Mouse (Mus musculus): ENCODE results near the gene Sema3f. TPM values are rescaled to one million over a fixed set of nuclear protein-coding genes. Genes with fewer than 3 reads are reported as not detected.
A peak's percentile ranks its signal among the peaks of the same experiment; 100 is the strongest.

Sema3f gene
- polyA plus RNA-seq (2014; fragmentation: Nextera tagmentation; extraction: Ambion mirVana), result 9.6 and 11.9 TPM in 2 replicates

GRCm38 (mm10) chr9:107709697-107710483 lies at the start of gene Sema3f:
TSS of gene Sema3f (minus strand) at chr9:107710475.
- H3K4me1 ChIP-seq (ENCODE audit: control insufficient read depth, insufficient read depth, low read length), result peaks cover 36% of the 10 kb centered on the region
- peak within 1 kb of the TSS; percentile 98 for H3K4me2 ChIP-seq
- ATAC-seq (ENCODE audit: low FRiP score) (peak; percentile 83), DNase-seq (ENCODE audit: low spot score, missing footprints) (peak; percentile 98)
- peak within 1 kb of the TSS; percentile 79 for H3K4me3 ChIP-seq (ENCODE audit: low read depth, low read length)
- 1% methylated on average over 86 of the region's 86 CpGs for WGBS
- H3K9me3 ChIP-seq (ENCODE audit: control insufficient read depth, low read length), result no peaks in the 10 kb centered on the region
- H3K36me3 ChIP-seq (ENCODE audit: control insufficient read depth, insufficient read depth, low read length), result no peaks in the 10 kb centered on the region
- 0 out of 2 replicates have a peak, but pooled peaks cover 2% of the 10 kb centered on the region for H3K27me3 ChIP-seq (ENCODE audit: control insufficient read depth, insufficient read depth, low read length)
- H3K27ac ChIP-seq (ENCODE audit: low read depth, low read length), result peak within 1 kb of the TSS; percentile 80
- peak within 1 kb of the TSS; percentile 84 for H3K9ac ChIP-seq (ENCODE audit: low read length)

GRCm38 (mm10) chr9:107759593-107759992 lies 49.3 kb upstream of the Sema3f start:
- Histone ChIP-seq H3K4me1 (ENCODE audit: control insufficient read depth, insufficient read depth, low read length) (no peaks in the 10 kb centered on the region), H3K27me3 (ENCODE audit: control insufficient read depth, insufficient read depth, low read length) (no peaks in the 10 kb centered on the region), H3K27ac (ENCODE audit: low read depth, low read length) (no peak overlapping the region), H3K36me3 (ENCODE audit: control insufficient read depth, insufficient read depth, low read length) (peaks cover 32% of the 10 kb centered on the region), H3K4me2 (no peak overlapping the region), H3K9ac (ENCODE audit: low read length) (no peak overlapping the region), H3K9me3 (ENCODE audit: control insufficient read depth, low read length) (no peaks in the 10 kb centered on the region), H3K4me3 (ENCODE audit: low read depth, low read length) (no peak overlapping the region)
- DNase-seq (ENCODE audit: low spot score, missing footprints) (no peak), ATAC-seq (ENCODE audit: low FRiP score) (no peak)
- 94% methylated on average over 6 of the region's 6 CpGs for WGBS

GRCm38 (mm10) chr9:107750378-107750777 lies 40.1 kb upstream of the Sema3f start:
- no peak overlapping the region for H3K9ac ChIP-seq (ENCODE audit: low read length)
- ATAC-seq (ENCODE audit: low FRiP score), result no peak
- no peak overlapping the region for H3K4me3 ChIP-seq (ENCODE audit: low read depth, low read length)
- WGBS, result over 99% methylated on average over 5 of the region's 5 CpGs
- H3K9me3 ChIP-seq (ENCODE audit: control insufficient read depth, low read length), result no peaks in the 10 kb centered on the region; the same call in 1 of the 2 replicates
- H3K4me2 ChIP-seq, result no peak overlapping the region
- no peaks in the 10 kb centered on the region for H3K4me1 ChIP-seq (ENCODE audit: control insufficient read depth, insufficient read depth, low read length)
- peaks cover 68% of the 10 kb centered on the region for H3K36me3 ChIP-seq (ENCODE audit: control insufficient read depth, insufficient read depth, low read length)
- no peak overlapping the region for H3K27ac ChIP-seq (ENCODE audit: low read depth, low read length)
- H3K27me3 ChIP-seq (ENCODE audit: control insufficient read depth, insufficient read depth, low read length), result no peaks in the 10 kb centered on the region
- DNase-seq (ENCODE audit: low spot score, missing footprints), result no peak

- Histone ChIP-seq H3K9ac (ENCODE audit: low read length) (no peak overlapping the region), H3K4me3 (ENCODE audit: low read depth, low read length) (no peak overlapping the region)
- WGBS, result 88% methylated on average over 3 of the region's 3 CpGs
Observed at GRCm38 (mm10) chr9:107748063-107748462, 37.8 kb upstream of the Sema3f start.

GRCm38 (mm10) chr9:107747310-107747709 lies 37.0 kb upstream of the Sema3f start:
- H3K36me3 ChIP-seq (ENCODE audit: control insufficient read depth, insufficient read depth, low read length), result peaks cover 78% of the 10 kb centered on the region
- no peak for DNase-seq (ENCODE audit: low spot score, missing footprints)
- H3K9me3 ChIP-seq (ENCODE audit: control insufficient read depth, low read length), result no peaks in the 10 kb centered on the region; the same call in 1 of the 2 replicates
- ATAC-seq (ENCODE audit: low FRiP score), result no peak
- H3K27ac ChIP-seq (ENCODE audit: low read depth, low read length), result no peak overlapping the region
- no peaks in the 10 kb centered on the region for H3K4me1 ChIP-seq (ENCODE audit: control insufficient read depth, insufficient read depth, low read length)
- H3K4me2 ChIP-seq, result no peak overlapping the region
- H3K9ac ChIP-seq (ENCODE audit: low read length), result no peak overlapping the region
- WGBS, result 91% methylated on average over 1 of the region's 1 CpGs
- H3K4me3 ChIP-seq (ENCODE audit: low read depth, low read length), result no peak overlapping the region
- H3K27me3 ChIP-seq (ENCODE audit: control insufficient read depth, insufficient read depth, low read length), result no peaks in the 10 kb centered on the region

More at GRCm38 (mm10) chr9:107748063-107748462, 37.8 kb upstream of the Sema3f start:
- DNase-seq (ENCODE audit: low spot score, missing footprints) (no peak), ATAC-seq (ENCODE audit: low FRiP score) (no peak)
- H3K4me1 ChIP-seq (ENCODE audit: control insufficient read depth, insufficient read depth, low read length), result no peaks in the 10 kb centered on the region
- H3K27ac ChIP-seq (ENCODE audit: low read depth, low read length), result no peak overlapping the region
- no peak overlapping the region for H3K4me2 ChIP-seq
- no peaks in the 10 kb centered on the region; the same call in 1 of the 2 replicates for H3K9me3 ChIP-seq (ENCODE audit: control insufficient read depth, low read length)
- peaks cover 81% of the 10 kb centered on the region for H3K36me3 ChIP-seq (ENCODE audit: control insufficient read depth, insufficient read depth, low read length)
- no peaks in the 10 kb centered on the region for H3K27me3 ChIP-seq (ENCODE audit: control insufficient read depth, insufficient read depth, low read length)

- no peaks in the 10 kb centered on the region for H3K27me3 ChIP-seq (ENCODE audit: control insufficient read depth, insufficient read depth, low read length)
- peaks cover 78% of the 10 kb centered on the region for H3K36me3 ChIP-seq (ENCODE audit: control insufficient read depth, insufficient read depth, low read length)
- H3K4me2 ChIP-seq, result no peak overlapping the region
- ATAC-seq (ENCODE audit: low FRiP score) (no peak), DNase-seq (ENCODE audit: low spot score, missing footprints) (no peak)
- no peak overlapping the region for H3K4me3 ChIP-seq (ENCODE audit: low read depth, low read length)
- no peak overlapping the region for H3K27ac ChIP-seq (ENCODE audit: low read depth, low read length)
- no peaks in the 10 kb centered on the region; the same call in 1 of the 2 replicates for H3K9me3 ChIP-seq (ENCODE audit: control insufficient read depth, low read length)
- 91% methylated on average over 3 of the region's 3 CpGs for WGBS
- no peaks in the 10 kb centered on the region for H3K4me1 ChIP-seq (ENCODE audit: control insufficient read depth, insufficient read depth, low read length)
- H3K9ac ChIP-seq (ENCODE audit: low read length), result no peak overlapping the region
Observed at GRCm38 (mm10) chr9:107746679-107747078, 36.4 kb upstream of the Sema3f start.

- no peaks in the 10 kb centered on the region for H3K4me1 ChIP-seq (ENCODE audit: control insufficient read depth, insufficient read depth, low read length)
- no peaks in the 10 kb centered on the region for H3K27me3 ChIP-seq (ENCODE audit: control insufficient read depth, insufficient read depth, low read length)
- 94% methylated on average over 6 of the region's 6 CpGs for WGBS
- no peak overlapping the region for H3K9ac ChIP-seq (ENCODE audit: low read length)
- H3K36me3 ChIP-seq (ENCODE audit: control insufficient read depth, insufficient read depth, low read length), result peaks cover 74% of the 10 kb centered on the region
- H3K4me2 ChIP-seq, result no peak overlapping the region
- DNase-seq (ENCODE audit: low spot score, missing footprints), result no peak
- no peak for ATAC-seq (ENCODE audit: low FRiP score)
- no peak overlapping the region for H3K4me3 ChIP-seq (ENCODE audit: low read depth, low read length)
- no peak overlapping the region for H3K27ac ChIP-seq (ENCODE audit: low read depth, low read length)
- no peaks in the 10 kb centered on the region; the same call in 1 of the 2 replicates for H3K9me3 ChIP-seq (ENCODE audit: control insufficient read depth, low read length)
Observed at GRCm38 (mm10) chr9:107744061-107744460, 33.8 kb upstream of the Sema3f start.

GRCm38 (mm10) chr9:107738841-107739202 lies 28.5 kb upstream of the Sema3f start:
- WGBS, result 52% methylated on average over 4 of the region's 4 CpGs
- ATAC-seq (ENCODE audit: low FRiP score), result peak; percentile 29

GRCm38 (mm10) chr9:107738020-107738840 lies 28.0 kb upstream of the Sema3f start:
- H3K36me3 ChIP-seq (ENCODE audit: control insufficient read depth, insufficient read depth, low read length), result peaks cover 30% of the 10 kb centered on the region
- WGBS, result 22% methylated on average over 7 of the region's 7 CpGs

More at GRCm38 (mm10) chr9:107738841-107739202, 28.5 kb upstream of the Sema3f start:
- Histone ChIP-seq H3K4me2 (no peak overlapping the region), H3K36me3 (ENCODE audit: control insufficient read depth, insufficient read depth, low read length) (peaks cover 35% of the 10 kb centered on the region), H3K27ac (ENCODE audit: low read depth, low read length) (no peak overlapping the region), H3K9ac (ENCODE audit: low read length) (no peak overlapping the region), H3K4me3 (ENCODE audit: low read depth, low read length) (no peak overlapping the region), H3K9me3 (ENCODE audit: control insufficient read depth, low read length) (no peaks in the 10 kb centered on the region), H3K4me1 (ENCODE audit: control insufficient read depth, insufficient read depth, low read length) (peaks cover 30% of the 10 kb centered on the region), H3K27me3 (ENCODE audit: control insufficient read depth, insufficient read depth, low read length) (no peaks in the 10 kb centered on the region)
- DNase-seq (ENCODE audit: low spot score, missing footprints), result peak; percentile 93

More at GRCm38 (mm10) chr9:107738020-107738840, 28.0 kb upstream of the Sema3f start:
- Histone ChIP-seq H3K27ac (ENCODE audit: low read depth, low read length) (peak overlapping the region; percentile 12), H3K9me3 (ENCODE audit: control insufficient read depth, low read length) (no peaks in the 10 kb centered on the region), H3K4me1 (ENCODE audit: control insufficient read depth, insufficient read depth, low read length) (peaks cover 30% of the 10 kb centered on the region), H3K9ac (ENCODE audit: low read length) (no peak overlapping the region), H3K4me2 (no peak overlapping the region), H3K27me3 (ENCODE audit: control insufficient read depth, insufficient read depth, low read length) (no peaks in the 10 kb centered on the region), H3K4me3 (ENCODE audit: low read depth, low read length) (no peak overlapping the region)
- peak; percentile 100 for DNase-seq (ENCODE audit: low spot score, missing footprints)
- peak; percentile 51 for ATAC-seq (ENCODE audit: low FRiP score)
